Mouse (Mus musculus): ENCODE data around the gene Cdip1. TPM values are rescaled to one million over a fixed set of nuclear protein-coding genes. Genes with fewer than 3 reads are reported as not detected.

The Cdip1 gene
- polyA plus RNA-seq, 1 experiment from 2014 or later = 121 TPM

DNA sequence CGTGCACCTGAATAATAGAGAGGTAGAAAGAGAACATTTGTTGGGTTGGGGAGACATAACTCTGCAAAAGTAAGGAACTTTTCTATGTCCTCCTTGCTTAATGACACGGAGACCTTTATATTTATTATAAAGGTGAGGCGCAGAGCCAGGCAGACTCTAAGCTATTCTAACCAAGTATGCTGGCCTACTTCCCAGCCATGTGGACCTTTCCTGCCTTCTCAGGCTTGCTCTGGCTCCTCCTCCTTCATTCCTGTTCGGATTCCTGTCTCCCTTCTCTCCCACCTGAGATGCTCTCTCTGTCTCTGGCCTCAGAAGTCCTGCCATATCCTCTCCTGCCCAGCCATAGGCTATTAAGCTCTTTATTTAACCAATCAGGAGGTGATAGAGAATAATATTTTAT, 64.8 kb downstream of the Cdip1 start:
- H3K4me3 ChIP-seq = no peak overlapping the region
- no peaks in the 10 kb centered on the region for H3K36me3 ChIP-seq
- H3K27ac ChIP-seq = no peak overlapping the region
- DNase-seq (ENCODE audit: low spot score) = no peak
- H3K27me3 ChIP-seq (ENCODE audit: insufficient read depth, poor library complexity, severe bottlenecking) = no peaks in the 10 kb centered on the region
- WGBS = 74% methylated on average over 4 of the region's 4 CpGs
- H3K4me1 ChIP-seq = peaks cover 25% of the 10 kb centered on the region; the same call in 1 of the 2 replicates
- H3K9me3 ChIP-seq = no peaks in the 10 kb centered on the region

DNA sequence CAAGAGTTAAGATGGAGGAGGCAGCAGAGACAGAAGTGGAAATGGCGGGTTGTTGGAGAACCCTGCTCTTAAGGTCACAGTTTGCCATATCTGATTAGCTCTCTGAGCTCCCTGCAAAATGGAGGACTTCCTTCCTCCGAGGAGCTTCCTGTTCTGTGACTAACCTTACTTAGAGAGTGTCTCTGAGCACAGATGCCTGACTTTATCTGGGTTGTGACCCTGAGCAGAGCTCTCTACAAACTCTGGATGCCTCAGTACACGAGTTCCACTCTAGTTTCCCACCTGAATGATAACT, 67.2 kb downstream of the Cdip1 start:
- H3K9me3 ChIP-seq = no peaks in the 10 kb centered on the region
- peaks cover 15% of the 10 kb centered on the region; the same call in 1 of the 2 replicates for H3K4me1 ChIP-seq
- WGBS = 55% methylated on average over 3 of the region's 3 CpGs
- no peak for DNase-seq (ENCODE audit: low spot score)
- no peak overlapping the region for H3K4me3 ChIP-seq
- no peaks in the 10 kb centered on the region for H3K36me3 ChIP-seq
- no peaks in the 10 kb centered on the region for H3K27me3 ChIP-seq (ENCODE audit: insufficient read depth, poor library complexity, severe bottlenecking)
- H3K27ac ChIP-seq = no peak overlapping the region

DNA sequence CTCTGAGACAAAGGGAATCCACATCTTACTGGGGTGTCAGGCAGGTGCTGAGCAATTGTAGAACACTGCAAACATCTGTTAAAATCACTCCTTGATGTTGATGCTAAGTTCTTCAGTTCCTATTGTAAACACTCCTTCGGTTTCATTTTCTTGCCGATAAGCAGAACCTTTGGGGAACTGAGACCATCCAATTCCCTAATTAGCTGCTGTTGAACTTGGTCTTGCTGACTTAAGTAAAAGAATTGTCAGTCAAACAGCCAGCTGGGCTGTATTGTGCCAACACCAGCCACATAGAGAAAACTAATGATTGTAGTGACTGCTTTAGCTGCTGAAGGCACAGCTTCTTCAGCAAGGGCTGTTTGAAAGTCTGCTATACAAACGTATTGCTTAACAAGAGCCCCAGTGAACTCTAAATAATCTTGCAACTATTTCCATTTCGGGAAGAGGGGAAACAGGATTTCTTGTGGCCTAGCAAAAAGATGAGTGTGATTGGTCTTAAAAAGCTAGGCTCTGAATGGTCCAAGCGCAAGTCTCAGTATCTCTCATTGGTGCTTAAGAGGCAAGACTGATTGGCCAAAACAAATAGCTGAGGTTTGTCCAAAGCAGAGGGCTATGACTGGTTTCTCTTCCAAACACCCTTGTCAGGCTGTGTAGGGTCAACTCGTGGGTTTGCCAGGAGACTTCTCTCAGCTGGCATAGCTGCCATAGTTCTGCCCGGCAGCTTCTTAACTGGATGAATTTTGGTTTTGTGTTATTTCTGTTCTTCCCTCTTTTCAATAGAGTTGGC, 67.8 kb downstream of the Cdip1 start:
- Histone ChIP-seq H3K27ac (no peak overlapping the region; the same call in 1 of the 2 replicates), H3K27me3 (ENCODE audit: insufficient read depth, poor library complexity, severe bottlenecking) (no peaks in the 10 kb centered on the region), H3K36me3 (no peaks in the 10 kb centered on the region), H3K4me3 (no peak overlapping the region), H3K9me3 (no peaks in the 10 kb centered on the region), H3K4me1 (peaks cover 13% of the 10 kb centered on the region; the same call in 1 of the 2 replicates)
- DNase-seq (ENCODE audit: low spot score) = no peak
- WGBS = 72% methylated on average over 7 of the region's 7 CpGs

DNA sequence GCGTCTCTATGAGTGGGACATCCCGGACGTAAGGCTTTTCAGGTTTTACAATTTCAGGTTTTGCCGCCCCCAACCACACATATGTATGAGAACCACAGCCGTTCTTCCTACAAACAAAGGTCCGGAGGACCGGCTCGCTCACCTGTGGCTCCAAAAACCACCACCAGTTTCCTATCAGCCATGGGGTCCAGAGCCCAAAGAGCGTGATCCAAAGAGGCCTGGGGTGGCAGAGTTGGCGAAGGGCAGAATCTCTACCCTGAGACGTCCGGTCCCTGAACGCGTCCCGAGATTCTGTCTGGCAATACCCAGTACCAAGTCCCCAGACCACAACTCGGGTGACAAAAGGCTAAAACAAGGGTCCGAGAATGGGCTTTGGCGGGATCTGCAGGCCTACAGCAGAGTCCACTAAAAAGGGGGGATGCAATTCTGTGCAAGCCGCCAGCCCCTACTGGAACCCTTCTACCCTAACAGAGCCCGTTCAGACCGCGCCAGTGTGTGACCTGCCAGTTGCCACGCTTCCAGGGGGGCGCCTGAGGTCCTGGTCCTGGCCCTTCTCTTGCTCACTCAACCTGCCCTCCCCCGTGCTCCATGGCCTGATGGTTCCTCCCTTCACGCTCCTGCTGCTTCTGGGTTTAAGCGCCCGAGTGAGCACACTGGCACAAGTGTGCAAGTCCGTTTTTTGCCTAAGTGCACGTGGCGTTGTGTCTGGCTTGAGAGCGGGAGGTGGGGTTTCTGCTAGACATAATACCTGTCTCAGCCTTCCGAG, 71.2 kb downstream of the Cdip1 start, which contains the start of gene Nmral1:
Gene Nmral1 (minus strand): TSS at position 604 of the 766 bp plus-strand sequence.
- 13% methylated on average over 33 of the region's 33 CpGs for WGBS
- peak within 1 kb of the TSS; percentile 65 for H3K4me3 ChIP-seq
- peaks cover 4% of the 10 kb centered on the region; the same call in 1 of the 2 replicates for H3K4me1 ChIP-seq
- H3K36me3 ChIP-seq = peaks cover 27% of the 10 kb centered on the region
- peak; percentile 93 for DNase-seq (ENCODE audit: low spot score)
- H3K27me3 ChIP-seq (ENCODE audit: insufficient read depth, poor library complexity, severe bottlenecking) = no peaks in the 10 kb centered on the region
- peak within 1 kb of the TSS; percentile 97 for H3K27ac ChIP-seq
- H3K9me3 ChIP-seq = no peaks in the 10 kb centered on the region

DNA sequence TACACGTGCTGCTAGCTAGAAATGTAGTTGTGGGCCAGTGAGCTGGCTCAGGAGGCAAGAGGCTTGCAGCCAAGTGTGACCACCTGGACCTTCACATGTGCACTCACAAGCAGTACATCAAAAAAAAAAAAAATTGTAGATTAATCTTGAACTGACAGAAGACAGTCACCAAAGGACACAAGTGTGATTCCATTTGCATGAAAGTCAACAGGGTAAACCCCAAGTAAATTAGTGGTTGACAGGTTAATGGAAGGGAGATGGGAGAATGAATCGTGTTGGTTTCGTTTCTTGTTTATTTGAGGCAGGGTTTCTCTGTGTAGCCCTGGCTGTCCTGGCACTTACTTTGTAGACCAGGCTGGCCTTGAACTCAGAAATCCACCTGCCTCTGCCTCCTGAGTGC, 72.2 kb downstream of the Cdip1 start:
- peak overlapping the region; percentile 65 for H3K4me3 ChIP-seq
- H3K9me3 ChIP-seq = no peaks in the 10 kb centered on the region
- H3K36me3 ChIP-seq = peaks cover 38% of the 10 kb centered on the region
- 78% methylated on average over 3 of the region's 3 CpGs for WGBS
- H3K4me1 ChIP-seq = peaks cover 4% of the 10 kb centered on the region; the same call in 1 of the 2 replicates
- no peak for DNase-seq (ENCODE audit: low spot score)
- H3K27ac ChIP-seq = no peak overlapping the region
- H3K27me3 ChIP-seq (ENCODE audit: insufficient read depth, poor library complexity, severe bottlenecking) = no peaks in the 10 kb centered on the region

DNA sequence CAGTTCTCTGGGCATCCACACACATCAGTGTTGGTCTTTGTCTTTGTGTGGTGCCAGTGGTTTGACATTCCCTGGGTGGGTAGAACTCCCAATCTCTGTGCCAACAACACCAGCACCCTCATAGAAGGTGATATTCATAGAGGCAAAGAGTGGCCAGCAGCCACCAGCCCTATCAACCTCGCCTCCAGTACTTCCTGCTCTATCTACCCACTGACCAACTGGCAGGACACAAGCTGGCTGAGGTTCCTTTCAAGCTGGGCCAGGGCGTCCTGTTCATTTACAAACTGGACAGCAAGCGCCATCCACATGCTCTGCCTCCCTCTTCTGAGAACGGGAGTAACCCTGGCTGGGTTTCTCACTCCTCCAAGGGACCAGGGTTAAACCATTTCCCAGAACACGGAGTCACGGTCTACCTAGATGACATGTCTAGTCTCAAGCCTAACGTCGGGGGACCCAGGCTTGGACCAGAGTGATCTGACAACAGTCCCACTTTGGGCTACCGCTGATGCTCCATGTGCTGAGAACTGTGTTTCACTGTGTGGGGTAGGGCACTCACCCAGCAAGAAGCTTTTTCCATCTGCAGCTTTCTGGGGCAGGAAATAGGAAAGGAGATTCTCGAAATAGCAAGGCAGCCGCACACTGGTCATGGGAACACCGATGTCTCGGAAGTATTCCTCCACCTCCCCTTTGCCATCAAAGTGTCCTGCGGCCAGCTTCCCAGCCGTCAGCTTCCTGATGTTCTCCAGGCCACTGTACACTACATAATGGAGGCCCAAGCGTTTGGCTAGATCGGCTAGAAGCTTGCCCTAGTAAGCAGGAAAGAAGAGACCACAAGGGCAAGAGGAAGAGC, 76.0 kb downstream of the Cdip1 start:
- WGBS = 79% methylated on average over 17 of the region's 17 CpGs
- peaks cover 71% of the 10 kb centered on the region for H3K36me3 ChIP-seq
- H3K4me1 ChIP-seq = peaks cover 4% of the 10 kb centered on the region; the same call in 1 of the 2 replicates
- no peaks in the 10 kb centered on the region for H3K27me3 ChIP-seq (ENCODE audit: insufficient read depth, poor library complexity, severe bottlenecking)
- no peak overlapping the region for H3K4me3 ChIP-seq
- H3K9me3 ChIP-seq = no peaks in the 10 kb centered on the region
- DNase-seq (ENCODE audit: low spot score) = no peak
- H3K27ac ChIP-seq = no peak overlapping the region

DNA sequence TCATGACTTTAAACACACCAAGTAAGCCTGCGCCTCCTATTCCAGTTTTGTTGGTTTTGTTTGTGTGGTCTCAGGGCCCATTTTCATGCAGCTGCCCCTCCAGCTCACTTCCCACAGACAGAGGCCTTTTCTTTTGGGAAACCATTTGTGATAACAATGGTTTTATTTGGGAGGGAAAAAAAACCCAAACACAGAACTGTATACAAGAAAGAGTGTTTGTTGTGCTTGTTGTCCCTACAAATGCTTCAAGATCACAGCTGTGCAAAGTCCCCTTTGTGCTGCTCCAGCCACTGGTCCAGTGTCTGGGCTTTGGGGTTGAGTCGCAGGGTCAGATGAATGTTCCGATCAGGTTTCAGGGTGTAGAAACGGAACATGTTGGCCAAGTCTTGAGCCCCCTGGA, 78.9 kb downstream of the Cdip1 start:
- peaks cover 94% of the 10 kb centered on the region for H3K36me3 ChIP-seq
- no peaks in the 10 kb centered on the region for H3K4me1 ChIP-seq
- no peaks in the 10 kb centered on the region for H3K27me3 ChIP-seq (ENCODE audit: insufficient read depth, poor library complexity, severe bottlenecking)
- no peak overlapping the region for H3K4me3 ChIP-seq
- DNase-seq (ENCODE audit: low spot score) = no peak
- H3K27ac ChIP-seq = no peak overlapping the region
- 94% methylated on average over 4 of the region's 4 CpGs for WGBS
- no peaks in the 10 kb centered on the region for H3K9me3 ChIP-seq

DNA sequence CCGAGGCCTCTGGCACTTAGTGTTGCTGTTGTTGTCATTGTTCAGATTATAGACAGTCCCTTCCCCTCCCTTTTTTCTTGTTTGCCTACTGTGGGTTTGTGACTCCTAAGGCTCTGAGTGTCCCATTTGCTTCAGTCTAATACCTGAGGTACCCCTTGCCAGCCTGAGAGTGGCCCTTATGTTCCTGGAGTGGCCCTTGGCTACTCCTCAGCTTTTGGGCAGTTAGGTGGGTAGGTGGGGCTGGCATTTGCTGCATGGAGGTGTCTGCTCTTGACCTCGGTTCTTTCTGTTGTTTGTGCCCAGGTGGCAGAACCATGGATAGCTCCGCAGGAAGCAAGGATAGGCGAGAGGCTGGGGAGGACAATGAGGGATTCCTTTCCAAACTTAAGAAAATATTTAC, 84.6 kb downstream of the Cdip1 start:
- Histone ChIP-seq H3K36me3 (peaks cover 92% of the 10 kb centered on the region), H3K9me3 (no peaks in the 10 kb centered on the region), H3K27ac (no peak overlapping the region), H3K4me1 (no peaks in the 10 kb centered on the region), H3K27me3 (ENCODE audit: insufficient read depth, poor library complexity, severe bottlenecking) (no peaks in the 10 kb centered on the region), H3K4me3 (no peak overlapping the region)
- DNase-seq (ENCODE audit: low spot score) = no peak
- WGBS = 48% methylated on average over 4 of the region's 4 CpGs

DNA sequence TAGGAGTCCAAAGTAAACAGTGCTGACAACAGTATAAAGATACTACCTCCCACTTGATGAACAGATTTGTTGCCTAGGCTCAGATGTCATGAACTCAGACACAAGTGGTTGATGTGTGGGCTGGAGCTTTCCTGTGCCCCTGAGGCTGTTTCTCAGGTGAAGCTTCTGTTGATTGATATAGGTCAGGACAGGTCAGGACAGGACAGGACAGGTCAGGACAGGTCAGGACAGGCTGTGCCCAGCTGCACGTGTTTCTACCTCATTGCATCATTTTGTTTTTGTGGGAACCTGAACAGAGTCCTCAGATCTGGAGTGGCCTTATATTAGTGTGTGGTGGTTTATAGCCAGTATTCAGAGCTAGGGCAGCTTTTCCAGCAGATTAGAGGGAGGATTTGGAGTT, 87.4 kb downstream of the Cdip1 start:
- 71% methylated on average over 1 of the region's 1 CpGs for WGBS
- no peak for DNase-seq (ENCODE audit: low spot score)
- H3K36me3 ChIP-seq = peaks cover 92% of the 10 kb centered on the region

DNA sequence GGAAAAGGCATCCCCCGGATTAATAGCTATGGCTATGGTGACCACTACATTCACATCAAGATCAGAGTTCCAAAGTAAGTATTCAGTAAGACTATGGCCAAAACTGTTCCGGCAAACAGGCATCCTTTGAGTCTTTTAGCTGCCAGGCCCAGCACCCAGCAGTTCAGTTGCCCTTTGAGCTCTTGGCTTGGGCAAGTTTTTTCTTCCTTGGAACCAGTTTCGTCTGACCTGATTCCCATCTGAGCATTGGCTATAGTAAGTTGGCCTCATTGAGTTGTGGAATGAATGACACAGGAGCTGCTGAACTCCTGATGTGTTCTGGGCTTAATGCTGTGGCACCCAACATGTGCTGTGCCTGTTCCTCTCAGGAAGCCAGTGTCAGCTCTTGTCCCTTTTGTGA, 88.9 kb downstream of the Cdip1 start:
- no peak for DNase-seq (ENCODE audit: low spot score)
- Histone ChIP-seq H3K27me3 (ENCODE audit: insufficient read depth, poor library complexity, severe bottlenecking) (no peaks in the 10 kb centered on the region), H3K27ac (no peak overlapping the region), H3K4me1 (no peaks in the 10 kb centered on the region), H3K9me3 (no peaks in the 10 kb centered on the region), H3K36me3 (peaks cover 93% of the 10 kb centered on the region), H3K4me3 (no peak overlapping the region)
- 89% methylated on average over 3 of the region's 3 CpGs for WGBS

More for the DNA sequence above, 87.4 kb downstream of the Cdip1 start:
- no peaks in the 10 kb centered on the region for H3K4me1 ChIP-seq
- no peak overlapping the region for H3K4me3 ChIP-seq
- H3K27ac ChIP-seq = no peak overlapping the region
- no peaks in the 10 kb centered on the region for H3K27me3 ChIP-seq (ENCODE audit: insufficient read depth, poor library complexity, severe bottlenecking)
- H3K9me3 ChIP-seq = no peaks in the 10 kb centered on the region

Data from heart, embryonic 10.5 days (tissue).